Mouse (Mus musculus) erythroblast, embryonic 14.5 days (primary cell): ENCODE data around the gene Brf1. TPM values are rescaled to one million over a fixed set of nuclear protein-coding genes. Genes with fewer than 3 reads are reported as not detected.
A peak's percentile ranks its signal among the peaks of the same experiment; 100 is the strongest.

Source experiments
- H3K27me3 ChIP-seq: 2 replicates; pipeline ENCODE4 v1.6.1; 2012; ENCODE audit warnings: inconsistent platforms; ENCODE audit not compliant: control insufficient read depth
- H3K36me3 ChIP-seq: 2 replicates; pipeline ENCODE4 v1.6.1; 2012; ENCODE audit warnings: mild to moderate bottlenecking, inconsistent platforms; ENCODE audit not compliant: control insufficient read depth
- H3K4me1 ChIP-seq: 2 replicates; pipeline ENCODE4 v1.6.1; 2012; ENCODE audit warnings: inconsistent platforms; ENCODE audit not compliant: control insufficient read depth
- H3K4me3 ChIP-seq: replicated peaks from 2 replicates; pipeline ENCODE3; 2012; ENCODE audit warnings: moderate library complexity, mild to moderate bottlenecking, inconsistent platforms
- H3K9me3 ChIP-seq: 2 replicates; pipeline ENCODE4 v1.6.1; 2012; ENCODE audit warnings: low read length, inconsistent platforms, mixed read lengths; ENCODE audit not compliant: control insufficient read depth
- GATA1 ChIP-seq: IDR thresholded peaks from 2 replicates; pipeline ENCODE4 v1.6.1; 2012; ENCODE audit warnings: low read length, inconsistent platforms, mixed read lengths
- TAL1 ChIP-seq: IDR thresholded peaks from 3 replicates; pipeline ENCODE4 v1.6.1; 2012; ENCODE audit warnings: low read length, inconsistent platforms, mixed read lengths
- polyA plus RNA-seq: library from polyadenylated mRNA; stranded (reverse); fragments of >175 nt; gene quantifications from 2 replicates; pipeline ENCODE4 v1.2.3, GENCODE M21; 2012

The Brf1 gene
- polyA plus RNA-seq, 1 experiment = 3.6 TPM

GRCm38 (mm10) chr12:112940710-112941109, 59.8 kb downstream of the Brf1 start:
- Histone ChIP-seq H3K4me3 (no peak overlapping the region), H3K9me3 (no peaks in the 10 kb centered on the region)

GRCm38 (mm10) chr12:112940238-112940637, 60.3 kb downstream of the Brf1 start:
- Histone ChIP-seq H3K36me3 (no peaks in the 10 kb centered on the region), H3K4me3 (no peak overlapping the region), H3K9me3 (no peaks in the 10 kb centered on the region), H3K4me1 (peaks cover 22% of the 10 kb centered on the region), H3K27me3 (no peaks in the 10 kb centered on the region)
- TF ChIP-seq GATA1 = no peak
- TF ChIP-seq TAL1 = no peak

More at GRCm38 (mm10) chr12:112940710-112941109, 59.8 kb downstream of the Brf1 start:
- no peaks in the 10 kb centered on the region for H3K36me3 ChIP-seq
- peaks cover 22% of the 10 kb centered on the region for H3K4me1 ChIP-seq
- H3K27me3 ChIP-seq = no peaks in the 10 kb centered on the region
- TF ChIP-seq GATA1 (no peak), TAL1 (no peak)

- H3K4me1 ChIP-seq = peaks cover 22% of the 10 kb centered on the region
- H3K9me3 ChIP-seq = no peaks in the 10 kb centered on the region
- H3K36me3 ChIP-seq = no peaks in the 10 kb centered on the region
Measured at GRCm38 (mm10) chr12:112938873-112939565, 61.5 kb downstream of the Brf1 start.

DNA sequence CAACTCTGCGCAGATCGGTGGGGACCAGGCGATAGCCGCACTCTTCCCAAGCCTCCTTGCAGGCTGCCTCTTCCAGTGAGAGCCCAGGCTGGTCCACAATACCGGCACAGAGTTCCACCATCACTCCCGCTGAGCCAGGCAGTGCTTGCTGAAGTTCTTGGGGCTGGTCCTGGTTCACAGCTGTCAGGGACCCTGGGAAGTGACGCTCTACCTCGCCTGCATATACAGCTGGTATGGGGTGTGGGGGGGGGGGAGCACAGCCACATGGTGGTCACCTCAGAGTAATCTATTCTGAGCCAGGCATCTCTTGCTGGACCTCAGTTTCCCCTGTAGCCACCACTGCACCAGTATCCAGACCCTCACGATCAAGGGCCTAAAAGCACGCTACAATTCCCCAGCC, 62.1 kb downstream of the Brf1 start:
- no peaks in the 10 kb centered on the region for H3K36me3 ChIP-seq
- no peaks in the 10 kb centered on the region for H3K9me3 ChIP-seq
- TF ChIP-seq TAL1 (no peak), GATA1 (no peak)
- no peak overlapping the region for H3K4me3 ChIP-seq
- H3K4me1 ChIP-seq = peaks cover 22% of the 10 kb centered on the region
- H3K27me3 ChIP-seq = peaks cover 4% of the 10 kb centered on the region; the same call in 1 of the 2 replicates

More at GRCm38 (mm10) chr12:112938873-112939565, 61.5 kb downstream of the Brf1 start:
- TF ChIP-seq TAL1 = no peak
- no peak for TF ChIP-seq GATA1
- Histone ChIP-seq H3K4me3 (no peak overlapping the region), H3K27me3 (no peaks in the 10 kb centered on the region; the same call in 1 of the 2 replicates)

DNA sequence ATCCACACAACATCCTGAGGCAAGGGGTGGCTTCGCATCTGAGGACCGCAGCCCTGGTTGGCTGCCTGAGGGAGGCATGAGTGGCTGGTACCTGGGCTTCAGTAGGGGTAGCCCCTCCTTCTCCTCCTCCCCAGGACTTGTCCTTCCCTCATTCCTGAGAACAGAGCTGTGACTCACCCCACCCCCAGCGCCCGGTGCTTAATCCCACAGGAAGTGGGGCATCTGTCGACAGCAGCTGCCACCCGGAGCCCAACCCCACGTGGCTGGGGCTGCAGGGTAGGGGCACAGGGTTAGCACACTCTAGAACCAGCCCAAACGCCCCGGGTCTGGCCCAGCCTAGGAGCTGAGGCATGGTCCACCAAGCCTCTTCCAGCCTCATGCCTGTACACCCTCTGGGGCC, 62.6 kb downstream of the Brf1 start:
- Histone ChIP-seq H3K4me3 (no peak overlapping the region), H3K9me3 (no peaks in the 10 kb centered on the region), H3K27me3 (peaks cover 6% of the 10 kb centered on the region; the same call in 1 of the 2 replicates), H3K4me1 (peaks cover 22% of the 10 kb centered on the region), H3K36me3 (no peaks in the 10 kb centered on the region)
- TF ChIP-seq GATA1 = no peak
- no peak for TF ChIP-seq TAL1

GRCm38 (mm10) chr12:112932647-112933046, 67.9 kb downstream of the Brf1 start:
- peaks cover 59% of the 10 kb centered on the region for H3K27me3 ChIP-seq
- TF ChIP-seq GATA1 (no peak), TAL1 (no peak)

DNA sequence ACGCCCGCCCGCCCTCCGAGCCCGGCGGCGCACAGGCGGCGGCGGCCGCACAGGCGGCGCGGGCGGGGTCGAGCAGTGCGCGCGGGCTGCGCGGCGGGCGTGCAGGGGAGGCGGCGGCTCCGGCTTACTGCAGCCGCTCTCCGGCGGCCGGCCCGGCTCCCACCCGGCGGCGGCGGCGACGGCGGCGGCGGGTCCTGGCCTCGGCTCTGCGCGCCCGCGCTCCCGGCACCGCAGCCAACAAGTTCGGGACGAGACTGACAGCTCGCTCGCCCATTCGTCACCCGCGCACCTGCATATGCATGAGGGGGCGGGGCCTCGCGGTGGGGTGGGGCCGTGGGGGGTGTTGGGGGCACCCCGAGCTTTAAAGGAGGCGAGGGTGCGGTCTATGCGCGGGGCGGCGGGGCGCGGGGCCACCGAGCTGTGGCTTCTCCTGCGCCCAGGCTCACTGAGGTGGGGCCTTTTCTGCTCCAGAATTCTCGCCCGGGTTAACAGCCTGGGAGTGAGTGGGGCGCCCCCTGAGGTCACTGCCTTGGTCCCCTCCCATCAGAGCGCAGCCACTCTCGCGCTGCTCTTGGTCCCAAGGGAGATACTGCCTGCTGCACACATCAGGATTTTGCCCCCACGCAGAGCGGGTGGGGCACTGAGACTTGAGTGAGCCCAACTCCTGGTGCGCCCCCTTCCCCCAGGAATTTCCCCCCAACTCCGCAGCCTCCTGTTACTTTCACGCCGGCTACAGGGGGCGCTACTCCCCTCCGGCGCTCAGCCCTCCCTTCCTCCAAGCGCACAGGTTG, 70.7 kb downstream of the Brf1 start, which contains the start of gene Jag2:
Jag2 (minus strand) TSS at position 215 of the 791 bp plus-strand sequence.
- peaks cover 3% of the 10 kb centered on the region; the same call in 1 of the 2 replicates for H3K9me3 ChIP-seq
- TF ChIP-seq TAL1 (no peak), GATA1 (no peak)
- peak within 1 kb of the TSS; percentile 29 for H3K4me3 ChIP-seq
- H3K36me3 ChIP-seq = no peaks in the 10 kb centered on the region
- peaks cover 7% of the 10 kb centered on the region for H3K4me1 ChIP-seq
- H3K27me3 ChIP-seq = peaks cover 76% of the 10 kb centered on the region

More at GRCm38 (mm10) chr12:112932647-112933046, 67.9 kb downstream of the Brf1 start:
- Histone ChIP-seq H3K36me3 (no peaks in the 10 kb centered on the region), H3K4me3 (no peak overlapping the region), H3K4me1 (peaks cover 7% of the 10 kb centered on the region), H3K9me3 (peaks cover 3% of the 10 kb centered on the region; the same call in 1 of the 2 replicates)

- Histone ChIP-seq H3K4me3 (peak overlapping the region; percentile 29), H3K27me3 (peaks cover 73% of the 10 kb centered on the region), H3K36me3 (no peaks in the 10 kb centered on the region), H3K9me3 (peaks cover 3% of the 10 kb centered on the region; the same call in 1 of the 2 replicates), H3K4me1 (peaks cover 7% of the 10 kb centered on the region)
- TF ChIP-seq TAL1 (no peak), GATA1 (no peak)
Measured at GRCm38 (mm10) chr12:112928401-112929241, 71.9 kb downstream of the Brf1 start.
